Mouse (Mus musculus) kidney, postnatal 0 days (tissue): ENCODE data around the gene Ttll3. TPM values are rescaled to one million over a fixed set of nuclear protein-coding genes. Genes with fewer than 3 reads are reported as not detected.
A peak's percentile ranks its signal among the peaks of the same experiment; 100 is the strongest.

Experiments used
- ATAC-seq: fragments of 200-750 bp; cut with Nextera tagmentation; replicated peaks from 2 replicates; pipeline ENCODE4 v1.8.0; 2017; ENCODE audit warnings: low read depth, moderate number of reproducible peaks, moderate TSS enrichment, moderate library complexity; ENCODE audit not compliant: low FRiP score
- DNase-seq: peaks from one replicate; pipeline ENCODE4 v3.0.0-alpha.2; 2016; ENCODE audit warnings: low spot score
- H3K27ac ChIP-seq: fragments of 300-500 bp; sonication (generic); 2 replicates; pipeline ENCODE4 v1.5.1; 2014; ENCODE audit warnings: mild to moderate bottlenecking
- H3K27me3 ChIP-seq: fragments of 300-500 bp; sonication (generic); 2 replicates; pipeline ENCODE4 v1.6.1; 2014; ENCODE audit warnings: low read length, mixed read lengths; ENCODE audit not compliant: insufficient read depth
- H3K36me3 ChIP-seq: fragments of 300-500 bp; sonication (generic); 2 replicates; pipeline ENCODE4 v1.6.1; 2014; ENCODE audit warnings: low read length, mixed read lengths; ENCODE audit not compliant: insufficient read depth
- H3K4me1 ChIP-seq: fragments of 300-500 bp; sonication (generic); replicated peaks from 2 replicates; pipeline ENCODE4 v1.6.1; 2014; ENCODE audit warnings: antibody characterized with exemption, low read length, mixed read lengths; ENCODE audit not compliant: insufficient read depth
- H3K4me2 ChIP-seq: fragments of 300-500 bp; sonication (generic); 2 replicates; pipeline ENCODE4 v1.6.1; 2014; ENCODE audit warnings: mild to moderate bottlenecking, low read length, moderate library complexity, mixed read lengths
- H3K4me3 ChIP-seq: fragments of 300-500 bp; sonication (generic); replicated peaks from 2 replicates; pipeline ENCODE4 v1.5.1; 2014; ENCODE audit warnings: low read depth, low read length
- H3K9ac ChIP-seq: fragments of 300-500 bp; sonication (generic); 2 replicates; pipeline ENCODE4 v1.6.1; 2014; ENCODE audit warnings: low read depth, low read length
- H3K9me3 ChIP-seq: fragments of 300-500 bp; sonication (generic); replicated peaks from 2 replicates; pipeline ENCODE4 v1.6.1; 2016; ENCODE audit warnings: low read length, inconsistent platforms, mixed read lengths
- CTCF ChIP-seq: IDR thresholded peaks from 2 replicates; pipeline ENCODE4 v1.5.1; 2016; ENCODE audit warnings: antibody characterized with exemption, low read depth, mild to moderate bottlenecking, moderate library complexity
- WGBS: fragments of 180-500 bp; shearing (Covaris S2); extraction: QIAGEN DNeasy Blood & Tissue Kit; methylation state at CpG from one replicate; pipeline ENCODE4 v1.1.7; 2014; 5-methylcytosine and 5-hydroxymethylcytosine counted together
- polyA plus RNA-seq: library from polyadenylated mRNA; unstranded; fragments of >200 nt; fragmentation: Nextera tagmentation; extraction: Ambion mirVana; gene quantifications from 2 replicates; pipeline ENCODE4 v1.2.1, GENCODE M21; 2015

The Ttll3 gene
- polyA plus RNA-seq, 1 experiment from 2014 or later, result 1.5 TPM

DNA sequence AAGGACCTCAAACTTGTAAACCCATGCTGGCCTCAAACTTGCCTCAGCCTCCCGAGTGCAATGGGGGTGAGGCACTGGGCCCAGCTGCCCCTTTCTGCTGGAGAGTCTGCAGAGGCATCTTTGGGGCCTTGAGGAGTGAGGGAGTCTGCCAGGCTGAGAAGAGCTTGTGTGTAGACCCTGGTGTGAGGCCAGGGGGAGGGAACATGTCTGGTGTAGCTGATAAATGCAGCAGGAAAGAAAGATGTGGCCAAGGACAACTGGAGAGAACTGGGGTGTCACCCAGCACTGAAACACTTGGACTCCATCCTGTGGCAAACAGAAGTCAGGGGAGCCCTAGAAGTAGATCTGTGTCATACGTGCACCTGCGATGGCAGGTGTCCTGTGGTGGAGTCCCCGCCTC, 15.6 kb upstream of the Ttll3 start:
- DNase-seq (no peak), ATAC-seq (no peak)
- Histone ChIP-seq H3K4me2 (no peak overlapping the region), H3K9ac (no peak overlapping the region), H3K4me3 (no peak overlapping the region), H3K27me3 (no peaks in the 10 kb centered on the region), H3K4me1 (no peaks in the 10 kb centered on the region), H3K9me3 (no peaks in the 10 kb centered on the region), H3K27ac (no peak overlapping the region), H3K36me3 (peaks cover 55% of the 10 kb centered on the region)
- 92% methylated on average over 4 of the region's 4 CpGs for WGBS
- TF ChIP-seq CTCF, result no peak

- Histone ChIP-seq H3K27ac (peak overlapping the region; percentile 95), H3K9me3 (no peaks in the 10 kb centered on the region), H3K9ac (peak overlapping the region; percentile 86), H3K27me3 (no peaks in the 10 kb centered on the region), H3K36me3 (peaks cover 40% of the 10 kb centered on the region), H3K4me1 (peaks cover 4% of the 10 kb centered on the region), H3K4me3 (peak overlapping the region; percentile 72), H3K4me2 (peak overlapping the region; percentile 52)
- 7% methylated on average over 7 of the region's 7 CpGs for WGBS
- no peak for DNase-seq
- no peak for ATAC-seq
- TF ChIP-seq CTCF, result no peak
These were observed 11.9 kb upstream of the Ttll3 start for GRCm38 (mm10) chr6:113377172-113377495.

DNA sequence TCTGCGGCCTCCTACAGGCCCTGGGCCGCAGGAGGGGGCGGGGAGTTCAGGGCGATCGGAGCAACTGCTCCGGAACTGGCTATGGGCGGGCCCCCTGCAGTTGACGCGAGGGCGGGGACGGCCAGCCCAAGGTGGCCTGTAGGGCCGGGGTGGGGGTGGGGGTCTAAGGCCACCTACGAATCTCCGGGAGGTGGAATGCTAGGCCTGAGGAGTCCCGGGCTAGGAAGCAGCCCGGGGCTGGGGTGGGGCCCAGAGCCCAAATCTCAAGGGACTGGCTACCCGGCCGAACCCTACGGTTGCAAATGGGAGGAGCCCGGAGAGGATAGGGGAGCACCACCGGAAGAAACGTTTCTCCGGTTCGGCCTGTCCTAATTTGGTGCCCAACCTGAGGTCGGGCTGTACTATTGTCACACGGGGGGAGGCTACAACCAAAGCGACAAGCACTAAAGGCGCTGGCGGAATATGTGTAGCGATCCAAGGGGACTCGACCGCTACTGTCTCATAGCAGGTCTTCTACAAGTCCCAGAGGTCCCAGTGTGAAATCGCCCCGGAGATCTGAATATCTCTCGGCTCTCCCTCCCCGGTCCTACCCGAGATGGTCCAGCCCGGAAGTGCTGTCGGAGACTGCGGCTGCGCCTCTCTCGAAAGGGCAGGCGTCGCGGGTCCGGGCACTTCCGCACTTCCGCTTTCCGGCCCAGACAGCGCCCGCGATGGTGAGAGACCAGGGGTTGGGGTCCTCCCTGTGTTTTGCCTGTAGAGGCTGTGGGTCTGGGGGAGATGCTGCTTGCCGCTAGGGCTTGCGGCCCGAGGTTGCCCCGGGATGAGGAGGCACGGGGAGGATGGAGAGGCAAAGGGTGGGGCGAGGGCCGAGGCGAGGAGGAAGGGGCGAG, 11.3 kb upstream of the Ttll3 start, which contains the start of the genes Tada3 and Arpc4:
Gene Tada3 (minus strand): TSS at position 388 of the 890 bp plus-strand sequence.
Gene Arpc4 (plus strand): TSS at position 620 of the 890 bp plus-strand sequence.
- H3K27me3 ChIP-seq, result no peaks in the 10 kb centered on the region
- under 1% methylated on average over 60 of the region's 61 CpGs for WGBS
- H3K9ac ChIP-seq, result peak within 1 kb of the TSS; percentile 86
- peak within 1 kb of the TSS; percentile 52 for H3K4me2 ChIP-seq
- H3K4me3 ChIP-seq, result peak within 1 kb of the TSS; percentile 72
- peak; percentile 95 for ATAC-seq
- H3K27ac ChIP-seq, result peak within 1 kb of the TSS; percentile 95
- peak; percentile 35; the same call in 1 of the 2 replicates for TF ChIP-seq CTCF
- no peaks in the 10 kb centered on the region for H3K9me3 ChIP-seq
- peaks cover 40% of the 10 kb centered on the region for H3K36me3 ChIP-seq
- peak; percentile 99 for DNase-seq
- H3K4me1 ChIP-seq, result peaks cover 4% of the 10 kb centered on the region

GRCm38 (mm10) chr6:113379246-113379645, 9.8 kb upstream of the Ttll3 start:
- ATAC-seq, result no peak
- no peak overlapping the region for H3K27ac ChIP-seq
- 79% methylated on average over 6 of the region's 6 CpGs for WGBS
- no peaks in the 10 kb centered on the region for H3K9me3 ChIP-seq
- H3K4me3 ChIP-seq, result peak overlapping the region; percentile 72; the same call in 1 of the 2 replicates
- peaks cover 43% of the 10 kb centered on the region for H3K36me3 ChIP-seq
- peak overlapping the region; percentile 52 for H3K4me2 ChIP-seq
- no peak for DNase-seq
- H3K4me1 ChIP-seq, result peaks cover 4% of the 10 kb centered on the region
- no peak for TF ChIP-seq CTCF
- H3K27me3 ChIP-seq, result no peaks in the 10 kb centered on the region
- 0 out of 2 replicates have a peak overlapping the region, but pooled peaks have one; percentile 0 for H3K9ac ChIP-seq

- peak; percentile 43; the same call in 1 of the 2 replicates for TF ChIP-seq CTCF
- peaks cover 45% of the 10 kb centered on the region for H3K36me3 ChIP-seq
- ATAC-seq (no peak; the same call in 1 of the 2 replicates), DNase-seq (no peak)
- H3K4me3 ChIP-seq, result no peak overlapping the region
- WGBS, result 87% methylated on average over 11 of the region's 11 CpGs
- no peak overlapping the region for H3K9ac ChIP-seq
- H3K27me3 ChIP-seq, result no peaks in the 10 kb centered on the region
- H3K27ac ChIP-seq, result no peak overlapping the region
- peaks cover 4% of the 10 kb centered on the region for H3K4me1 ChIP-seq
- no peak overlapping the region for H3K4me2 ChIP-seq
- H3K9me3 ChIP-seq, result no peaks in the 10 kb centered on the region
These were observed 8.6 kb upstream of the Ttll3 start for GRCm38 (mm10) chr6:113380480-113380879.

DNA sequence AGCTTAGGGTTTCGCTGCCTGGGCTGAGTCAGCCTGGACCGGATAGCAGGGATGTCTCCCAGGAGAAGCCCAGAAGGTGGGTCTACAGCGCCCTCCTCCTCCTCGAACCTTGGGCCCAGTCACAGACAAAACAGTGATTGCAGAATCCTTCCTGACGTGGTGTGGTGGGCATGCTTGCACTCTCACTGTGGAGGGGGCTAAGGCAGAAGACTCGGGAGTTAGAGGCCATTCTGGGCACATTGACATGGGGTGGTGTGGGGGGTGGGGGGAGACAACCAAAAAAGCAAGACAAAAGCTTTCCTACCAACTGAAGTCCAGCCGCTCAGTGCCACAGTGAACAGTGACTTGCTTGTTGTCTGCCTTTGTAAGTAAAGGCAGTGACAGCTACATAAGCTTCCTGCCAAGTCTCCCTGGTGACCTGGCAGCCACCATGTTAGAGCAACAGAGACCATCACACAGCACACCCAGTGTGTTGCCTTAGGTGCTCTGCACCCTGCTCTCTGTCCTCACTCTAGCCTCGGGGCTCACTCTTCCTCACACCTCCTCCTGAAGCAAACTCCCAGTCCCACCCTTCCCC, 4.6 kb upstream of the Ttll3 start:
- H3K9ac ChIP-seq, result no peak overlapping the region
- no peak overlapping the region for H3K4me3 ChIP-seq
- 95% methylated on average over 8 of the region's 8 CpGs for WGBS
- no peak overlapping the region for H3K4me2 ChIP-seq
- no peaks in the 10 kb centered on the region for H3K4me1 ChIP-seq
- no peaks in the 10 kb centered on the region for H3K9me3 ChIP-seq
- ATAC-seq (no peak), DNase-seq (no peak)
- no peak for TF ChIP-seq CTCF
- peaks cover 72% of the 10 kb centered on the region for H3K36me3 ChIP-seq
- no peak overlapping the region for H3K27ac ChIP-seq
- H3K27me3 ChIP-seq, result no peaks in the 10 kb centered on the region
